Mouse (Mus musculus): ENCODE results near the gene Pkm. TPM values are rescaled to one million over a fixed set of nuclear protein-coding genes. Genes with fewer than 3 reads are reported as not detected.

Gene Pkm
- total and polyA plus RNA-seq, 3 experiments = 71.6 to 2,746 (median 710) TPM

GRCm38 (mm10) chr9:59672195-59672894 lies 16.2 kb downstream of the Pkm start:
- DNase-seq (ENCODE audit: low read depth, low spot score) = peak; percentile 46
- no peaks in the 10 kb centered on the region for H3K79me2 ChIP-seq (ENCODE audit: control insufficient read depth, insufficient read depth, low read length, poor library complexity)
- no peaks in the 10 kb centered on the region for H3K27me3 ChIP-seq (ENCODE audit: control insufficient read depth in 1 of 2, insufficient read depth in 2 of 2, low read length in 2 of 2)
- no peaks in the 10 kb centered on the region; a peak in 1 of 4 replicates for H3K4me1 ChIP-seq (ENCODE audit: control insufficient read depth in 1 of 2, insufficient read depth in 2 of 2, low read length in 2 of 2)
- peaks cover under 1 to 25% of the 10 kb centered on the region in 2 experiments; a peak in 3 of 4 replicates for H3K36me3 ChIP-seq (ENCODE audit: control insufficient read depth in 1 of 2, insufficient read depth in 2 of 2, low read length in 2 of 2)
- TF ChIP-seq MAFK (IDR thresholded peaks at IDR 0.05; ENCODE audit: borderline replicate concordance, low read depth, low read length) = no peak
- TF ChIP-seq NELFE (IDR thresholded peaks at IDR 0.05; ENCODE audit: low read depth, low read length) = no peak
- no peak for TF ChIP-seq TBP (IDR thresholded peaks at IDR 0.05; ENCODE audit: low read depth, low read length)
- TF ChIP-seq HCFC1 (IDR thresholded peaks at IDR 0.05; ENCODE audit: low read depth, low read length) = no peak
- TF ChIP-seq E2F4 (IDR thresholded peaks at IDR 0.05; ENCODE audit: borderline replicate concordance, low read depth, low read length) = no peak
- TF ChIP-seq CTCF (IDR thresholded peaks at IDR 0.05 in 2 of 3, conservative IDR thresholded peaks at IDR 0.05 in 1 of 3; ENCODE audit: control insufficient read depth in 1 of 3, insufficient read depth in 1 of 3, low read depth in 2 of 3, low read length in 3 of 3, poor library complexity in 1 of 3, severe bottlenecking in 1 of 3) = no peak
- TF ChIP-seq JUND (IDR thresholded peaks at IDR 0.05; ENCODE audit: low read depth, low read length) = no peak
- TF ChIP-seq BHLHE40 (IDR thresholded peaks at IDR 0.05; ENCODE audit: borderline replicate concordance, low read depth, low read length) = no peak
- 0 out of 4 replicates have a peak, but pooled peaks of 1 of the 2 experiments have one; percentile 12 for TF ChIP-seq POLR2A (IDR thresholded peaks at IDR 0.05; ENCODE audit: control insufficient read depth in 1 of 2, insufficient read depth in 1 of 2, low read depth in 1 of 2, low read length in 2 of 2, poor library complexity in 1 of 2)
- no peak for TF ChIP-seq MAX (IDR thresholded peaks at IDR 0.05; ENCODE audit: low read length)
- peak; percentile 33 to 71; a peak in 3 of 4 replicates for TF ChIP-seq EP300 (IDR thresholded peaks at IDR 0.05; ENCODE audit: low read depth in 1 of 2, low read length in 2 of 2)
- TF ChIP-seq POLR2AphosphoS5 (IDR thresholded peaks at IDR 0.05; ENCODE audit: borderline replicate concordance, low read depth, low read length) = no peak
- no peak for TF ChIP-seq CHD1 (IDR thresholded peaks at IDR 0.05; ENCODE audit: low read depth, low read length)
- TF ChIP-seq MEF2A (IDR thresholded peaks at IDR 0.05; ENCODE audit: extremely low read depth, insufficient replicate concordance, low read depth, low read length, poor library complexity, severe bottlenecking) = no peak
- TF ChIP-seq GATA1 (IDR thresholded peaks at IDR 0.05; ENCODE audit: low read depth, low read length) = peak; percentile 34; the same call in 1 of the 2 replicates
- no peak for TF ChIP-seq USF2 (IDR thresholded peaks at IDR 0.05; ENCODE audit: borderline replicate concordance in 1 of 2, insufficient read depth in 1 of 2, low read depth in 1 of 2, low read length in 2 of 2)
- no peak for TF ChIP-seq RAD21 (IDR thresholded peaks at IDR 0.05; ENCODE audit: low read depth, low read length)
- TF ChIP-seq POLR2AphosphoS2 (IDR thresholded peaks at IDR 0.05; ENCODE audit: low read length) = no peak
- peak; percentile 84 for TF ChIP-seq TAL1 (IDR thresholded peaks at IDR 0.05; ENCODE audit: low read length)
- TF ChIP-seq NRF1 (IDR thresholded peaks at IDR 0.05; ENCODE audit: insufficient read depth, low read depth, low read length, poor library complexity, severe bottlenecking) = no peak
- peak; percentile 51; the same call in 1 of the 2 replicates for TF ChIP-seq TCF12 (IDR thresholded peaks at IDR 0.05; ENCODE audit: low read depth, low read length)
- TF ChIP-seq SIN3A (IDR thresholded peaks at IDR 0.05; ENCODE audit: low read length) = 0 out of 2 replicates have a peak, but pooled peaks have one; percentile 21
- no peak for TF ChIP-seq MYC (IDR thresholded peaks at IDR 0.05; ENCODE audit: low read depth, low read length)
- no peak for TF ChIP-seq USF1 (IDR thresholded peaks at IDR 0.05; ENCODE audit: low read depth, low read length)
- no peak for TF ChIP-seq GABPA (IDR thresholded peaks at IDR 0.05; ENCODE audit: low read depth, low read length)
- no peak for TF ChIP-seq MAZ (IDR thresholded peaks at IDR 0.05; ENCODE audit: low read depth, low read length)
- no peaks in the 10 kb centered on the region for H3K9me3 ChIP-seq (replicated peaks; ENCODE audit: insufficient read depth, low read length)
- no peak overlapping the region for H3K9ac ChIP-seq (ENCODE audit: control insufficient read depth, low read depth, low read length, poor library complexity, severe bottlenecking)
- no peak overlapping the region for H3K4me3 ChIP-seq (ENCODE audit: control insufficient read depth in 1 of 2, insufficient read depth in 1 of 2, low read depth in 2 of 2, low read length in 2 of 2)
- H3K27ac ChIP-seq (ENCODE audit: control insufficient read depth, low read depth, low read length) = no peak overlapping the region

Measured in MEL (cell line).